Mouse (Mus musculus) cerebellum, adult 2 months (tissue): ENCODE data around the gene Slc22a17.

Experiments
- CTCF ChIP-seq: fragments of 200-500 bp; IDR thresholded peaks from 2 replicates; pipeline ENCODE4 v1.5.1; 2011; ENCODE audit warnings: low read depth, mild to moderate bottlenecking, control low read depth, low read length, moderate library complexity, borderline replicate concordance; ENCODE audit not compliant: insufficient read depth
- POLR2A ChIP-seq: fragments of 200-500 bp; IDR thresholded peaks from 2 replicates; pipeline ENCODE4 v1.6.1; 2011; ENCODE audit warnings: low read length, control low read depth, borderline replicate concordance; ENCODE audit not compliant: insufficient read depth

GRCm38 (mm10) chr14:54894296-54895151, 18.4 kb downstream of the Slc22a17 start:
- no peak for TF ChIP-seq CTCF
- no peak for TF ChIP-seq POLR2A
